9 mouse cellular contexts compared by ENCODE assay signal in genomic region chr7:28911632-28912031, GRCm38 (mm10). TPM values are rescaled to one million over a fixed set of nuclear protein-coding genes. Genes with fewer than 3 reads are reported as not detected.
DNase-seq lines count a peak whose midpoint lies in the region; ATAC-seq lines count a peak whose summit lies in the region.
"Had no signal": no experiment of that assay in that cellular context is flagged by ENCODE, and none has a peak within 500 bp of the region (broad histone marks: within the 10 kb centered on the region; RNA-seq: fewer than 3 reads in every experiment).

No protein-coding gene starts in this region.

- no peak for DNase-seq in hindbrain, embryonic 14.5 days (ENCODE audit: low spot score)
- DNase-seq in kidney, postnatal 10 days: peak; percentile 84
- no peak for DNase-seq in c-Kit-positive CD71-positive TER-119-positive erythroid progenitor cells, embryonic 14.5 days (ENCODE audit: low spot score)
- DNase-seq in urinary bladder, postnatal 4 days (ENCODE audit: low spot score in 2 of 2): no peak
- DNase-seq in cerebellum, adult 11-12 months: no peak

- WGBS in hindbrain, embryonic 13.5 days: 86% methylated on average over 4 of the region's 4 CpGs
- WGBS in hindbrain, embryonic 14.5 days: 84% methylated on average over 4 of the region's 4 CpGs
- 50% methylated on average over 4 of the region's 4 CpGs for WGBS in heart, embryonic 13.5 days
- WGBS in neural tube, embryonic 15.5 days: 80% methylated on average over 4 of the region's 4 CpGs

- H3K27me3 ChIP-seq in hindbrain, embryonic 13.5 days: no peaks in the 10 kb centered on the region
- H3K27me3 ChIP-seq in hindbrain, embryonic 14.5 days (ENCODE audit: control insufficient read depth, insufficient read depth, low read length): no peaks in the 10 kb centered on the region
- no peaks in the 10 kb centered on the region for H3K27me3 ChIP-seq in heart, embryonic 13.5 days (replicated peaks)
- no peaks in the 10 kb centered on the region for H3K27me3 ChIP-seq in neural tube, embryonic 15.5 days (replicated peaks)

- H3K27ac ChIP-seq in hindbrain, embryonic 13.5 days: peak overlapping the region; percentile 48
- H3K27ac ChIP-seq in hindbrain, embryonic 14.5 days: no peak overlapping the region
- peak overlapping the region; percentile 86 for H3K27ac ChIP-seq in heart, embryonic 13.5 days (replicated peaks)
- H3K27ac ChIP-seq in neural tube, embryonic 15.5 days (replicated peaks): 0 out of 2 replicates have a peak overlapping the region, but pooled peaks have one; percentile 1

- ATAC-seq in hindbrain, embryonic 13.5 days (ENCODE audit: low FRiP score): no peak
- ATAC-seq in hindbrain, embryonic 14.5 days (ENCODE audit: low FRiP score): no peak
- peak; percentile 33 for ATAC-seq in heart, embryonic 13.5 days (ENCODE audit: extremely low read depth, insufficient number of reproducible peaks, low FRiP score, low TSS enrichment)
- no peak for ATAC-seq in neural tube, embryonic 15.5 days (ENCODE audit: low FRiP score)

- H3K9me3 ChIP-seq in hindbrain, embryonic 13.5 days: no peaks in the 10 kb centered on the region
- no peaks in the 10 kb centered on the region for H3K9me3 ChIP-seq in hindbrain, embryonic 14.5 days (ENCODE audit: control insufficient read depth, low read length)
- no peaks in the 10 kb centered on the region for H3K9me3 ChIP-seq in heart, embryonic 13.5 days
- H3K9me3 ChIP-seq in neural tube, embryonic 15.5 days (replicated peaks): no peaks in the 10 kb centered on the region

- no peaks in the 10 kb centered on the region for H3K4me1 ChIP-seq in hindbrain, embryonic 13.5 days (replicated peaks)
- H3K4me1 ChIP-seq in hindbrain, embryonic 14.5 days (replicated peaks; ENCODE audit: control insufficient read depth, insufficient read depth, low read length): no peaks in the 10 kb centered on the region
- peaks cover 21% of the 10 kb centered on the region for H3K4me1 ChIP-seq in heart, embryonic 13.5 days
- H3K4me1 ChIP-seq in neural tube, embryonic 15.5 days: peaks cover 6% of the 10 kb centered on the region; the same call in 1 of the 2 replicates

- H3K4me2 ChIP-seq in hindbrain, embryonic 13.5 days: no peak overlapping the region
- no peak overlapping the region for H3K4me2 ChIP-seq in hindbrain, embryonic 14.5 days (replicated peaks)
- no peak overlapping the region for H3K4me2 ChIP-seq in heart, embryonic 13.5 days
- no peak overlapping the region for H3K4me2 ChIP-seq in neural tube, embryonic 15.5 days

- no peak overlapping the region for H3K9ac ChIP-seq in hindbrain, embryonic 13.5 days
- no peak overlapping the region for H3K9ac ChIP-seq in hindbrain, embryonic 14.5 days
- H3K9ac ChIP-seq in heart, embryonic 13.5 days: 0 out of 2 replicates have a peak overlapping the region, but pooled peaks have one; percentile 16
- no peak overlapping the region for H3K9ac ChIP-seq in neural tube, embryonic 15.5 days (replicated peaks)

- no peak overlapping the region for H3K4me3 ChIP-seq in hindbrain, embryonic 13.5 days
- H3K4me3 ChIP-seq in hindbrain, embryonic 14.5 days (replicated peaks; ENCODE audit: low read length): no peak overlapping the region
- H3K4me3 ChIP-seq in heart, embryonic 13.5 days: no peak overlapping the region
- H3K4me3 ChIP-seq in neural tube, embryonic 15.5 days (replicated peaks): no peak overlapping the region
- H3K4me3 ChIP-seq: myocyte had no signal

- peaks cover 98% of the 10 kb centered on the region for H3K36me3 ChIP-seq in hindbrain, embryonic 13.5 days
- peaks cover 99% of the 10 kb centered on the region for H3K36me3 ChIP-seq in hindbrain, embryonic 14.5 days (replicated peaks; ENCODE audit: control insufficient read depth, insufficient read depth)
- H3K36me3 ChIP-seq in heart, embryonic 13.5 days: peaks cover 100% of the 10 kb centered on the region
- H3K36me3 ChIP-seq in neural tube, embryonic 15.5 days: peaks cover 97% of the 10 kb centered on the region

RNA-seq across cellular contexts. Expression of gene Capn12, which starts 30.4 kb away (rescaled TPM):
- 0.38 and 0.43 TPM in 2 replicates for polyA plus RNA-seq in hindbrain, embryonic 13.5 days (2015; fragmentation: Nextera tagmentation; extraction: Ambion mirVana)
- 0.09 and 0.24 TPM in 2 replicates for polyA plus RNA-seq in hindbrain, embryonic 14.5 days (2014; fragmentation: Nextera tagmentation; extraction: Ambion mirVana)
- polyA plus RNA-seq in heart, embryonic 13.5 days (2015; fragmentation: Nextera tagmentation; extraction: Ambion mirVana): 0.15 and 0.38 TPM in 2 replicates
- 0.35 and 0.60 TPM in 2 replicates for polyA plus RNA-seq in neural tube, embryonic 15.5 days (2015; fragmentation: Nextera tagmentation; extraction: Ambion mirVana)

RNA-seq across cellular contexts. Expression of gene Lgals7, which starts 48.0 kb away (rescaled TPM):
- polyA plus RNA-seq in hindbrain, embryonic 13.5 days (2015; fragmentation: Nextera tagmentation; extraction: Ambion mirVana): 6.4 and 7.4 TPM in 2 replicates
- polyA plus RNA-seq in hindbrain, embryonic 14.5 days (2014; fragmentation: Nextera tagmentation; extraction: Ambion mirVana): 2.9 and 3.0 TPM in 2 replicates
- 1.5 and 1.6 TPM in 2 replicates for polyA plus RNA-seq in heart, embryonic 13.5 days (2015; fragmentation: Nextera tagmentation; extraction: Ambion mirVana)
- 3.3 and 4.8 TPM in 2 replicates for polyA plus RNA-seq in neural tube, embryonic 15.5 days (2015; fragmentation: Nextera tagmentation; extraction: Ambion mirVana)

RNA-seq across cellular contexts. Expression of gene Actn4, which starts 50.5 kb away (rescaled TPM):
- 136 and 138 TPM in 2 replicates for polyA plus RNA-seq in hindbrain, embryonic 13.5 days (2015; fragmentation: Nextera tagmentation; extraction: Ambion mirVana)
- 133 and 147 TPM in 2 replicates for polyA plus RNA-seq in hindbrain, embryonic 14.5 days (2014; fragmentation: Nextera tagmentation; extraction: Ambion mirVana)
- 259 and 266 TPM in 2 replicates for polyA plus RNA-seq in heart, embryonic 13.5 days (2015; fragmentation: Nextera tagmentation; extraction: Ambion mirVana)
- 141 and 177 TPM in 2 replicates for polyA plus RNA-seq in neural tube, embryonic 15.5 days (2015; fragmentation: Nextera tagmentation; extraction: Ambion mirVana)
